Mouse (Mus musculus): ENCODE results near the gene Ptchd4. TPM values are rescaled to one million over a fixed set of nuclear protein-coding genes. Genes with fewer than 3 reads are reported as not detected.

Gene Ptchd4
- total and polyA plus RNA-seq, 3 experiments: not detected

GRCm38 (mm10) chr17:42310136-42310535, 5.6 kb upstream of the Ptchd4 start:
- Histone ChIP-seq H3K4me1 (ENCODE audit: control insufficient read depth in 1 of 2, insufficient read depth in 2 of 2, low read length in 2 of 2) (no peaks in the 10 kb centered on the region), H3K27ac (ENCODE audit: control insufficient read depth, low read depth, low read length) (no peak overlapping the region), H3K4me3 (ENCODE audit: control insufficient read depth in 1 of 2, insufficient read depth in 1 of 2, low read depth in 2 of 2, low read length in 2 of 2) (no peak overlapping the region), H3K9me3 (replicated peaks; ENCODE audit: insufficient read depth, low read length) (no peaks in the 10 kb centered on the region), H3K27me3 (ENCODE audit: control insufficient read depth in 1 of 2, insufficient read depth in 2 of 2, low read length in 2 of 2) (no peaks in the 10 kb centered on the region), H3K79me2 (ENCODE audit: control insufficient read depth, insufficient read depth, low read length, poor library complexity) (no peaks in the 10 kb centered on the region), H3K9ac (ENCODE audit: control insufficient read depth, low read depth, low read length, poor library complexity, severe bottlenecking) (no peak overlapping the region), H3K36me3 (ENCODE audit: control insufficient read depth in 1 of 2, insufficient read depth in 2 of 2, low read length in 2 of 2) (no peaks in the 10 kb centered on the region)
- TF ChIP-seq GABPA (IDR thresholded peaks at IDR 0.05; ENCODE audit: low read depth, low read length) (no peak), NRF1 (IDR thresholded peaks at IDR 0.05; ENCODE audit: insufficient read depth, low read depth, low read length, poor library complexity, severe bottlenecking) (no peak), CTCF (IDR thresholded peaks at IDR 0.05 in 2 of 3, conservative IDR thresholded peaks at IDR 0.05 in 1 of 3; ENCODE audit: control insufficient read depth in 1 of 3, insufficient read depth in 1 of 3, low read depth in 2 of 3, low read length in 3 of 3, poor library complexity in 1 of 3, severe bottlenecking in 1 of 3) (no peak), MAFK (IDR thresholded peaks at IDR 0.05; ENCODE audit: borderline replicate concordance, low read depth, low read length) (no peak)
- no peak for DNase-seq (ENCODE audit: low read depth, low spot score)

GRCm38 (mm10) chr17:42316612-42316982, 850 bp downstream of the Ptchd4 start:
- DNase-seq (ENCODE audit: low read depth, low spot score): no peak
- TF ChIP-seq CTCF (IDR thresholded peaks at IDR 0.05 in 2 of 3, conservative IDR thresholded peaks at IDR 0.05 in 1 of 3; ENCODE audit: control insufficient read depth in 1 of 3, insufficient read depth in 1 of 3, low read depth in 2 of 3, low read length in 3 of 3, poor library complexity in 1 of 3, severe bottlenecking in 1 of 3) (no peak), KAT2A (conservative IDR thresholded peaks at IDR 0.05; ENCODE audit: low read depth, low read length) (no peak), CHD2 (IDR thresholded peaks at IDR 0.05; ENCODE audit: low read length) (no peak), RAD21 (IDR thresholded peaks at IDR 0.05; ENCODE audit: low read depth, low read length) (no peak), ELF1 (IDR thresholded peaks at IDR 0.05; ENCODE audit: low read depth, low read length) (no peak), ETS1 (IDR thresholded peaks at IDR 0.05; ENCODE audit: low read depth, low read length) (no peak), JUND (IDR thresholded peaks at IDR 0.05; ENCODE audit: low read depth, low read length) (no peak), ZNF384 (IDR thresholded peaks at IDR 0.05; ENCODE audit: low read depth, low read length) (no peak), RCOR1 (IDR thresholded peaks at IDR 0.05; ENCODE audit: low read depth, low read length) (no peak), SMC3 (IDR thresholded peaks at IDR 0.05; ENCODE audit: low read depth, low read length) (no peak), POLR2AphosphoS2 (IDR thresholded peaks at IDR 0.05; ENCODE audit: low read length) (no peak), NELFE (IDR thresholded peaks at IDR 0.05; ENCODE audit: low read depth, low read length) (no peak), MXI1 (IDR thresholded peaks at IDR 0.05; ENCODE audit: low read depth, low read length) (no peak), SIN3A (IDR thresholded peaks at IDR 0.05; ENCODE audit: low read length) (no peak), MYB (IDR thresholded peaks at IDR 0.05; ENCODE audit: low read depth, low read length) (no peak), HCFC1 (IDR thresholded peaks at IDR 0.05; ENCODE audit: low read depth, low read length) (no peak), USF1 (IDR thresholded peaks at IDR 0.05; ENCODE audit: low read depth, low read length) (no peak)
- no peak overlapping the region for H3K9ac ChIP-seq (ENCODE audit: control insufficient read depth, low read depth, low read length, poor library complexity, severe bottlenecking)
- no peaks in the 10 kb centered on the region for H3K36me3 ChIP-seq (ENCODE audit: control insufficient read depth in 1 of 2, insufficient read depth in 2 of 2, low read length in 2 of 2)
- no peaks in the 10 kb centered on the region for H3K4me1 ChIP-seq (ENCODE audit: control insufficient read depth in 1 of 2, insufficient read depth in 2 of 2, low read length in 2 of 2)
- no peak overlapping the region for H3K4me3 ChIP-seq (ENCODE audit: control insufficient read depth in 1 of 2, insufficient read depth in 1 of 2, low read depth in 2 of 2, low read length in 2 of 2)
- H3K9me3 ChIP-seq (replicated peaks; ENCODE audit: insufficient read depth, low read length): no peaks in the 10 kb centered on the region
- no peaks in the 10 kb centered on the region for H3K79me2 ChIP-seq (ENCODE audit: control insufficient read depth, insufficient read depth, low read length, poor library complexity)
- H3K27me3 ChIP-seq (ENCODE audit: control insufficient read depth in 1 of 2, insufficient read depth in 2 of 2, low read length in 2 of 2): no peaks in the 10 kb centered on the region
- no peak overlapping the region for H3K27ac ChIP-seq (ENCODE audit: control insufficient read depth, low read depth, low read length)
